Mouse (Mus musculus) urinary bladder, postnatal 4 days (tissue): ENCODE data around the gene Trappc6a.

Experiments used
- DNase-seq, 2 experiments: peaks; one replicate each; pipeline ENCODE4 v3.0.0; 2021 to 2022; ENCODE audit warnings: low spot score in 2 of 2

Trappc6a gene

GRCm38 (mm10) chr7:19508150-19508923 lies at the start of gene Trappc6a, which contains the start of gene Bloc1s3:
Trappc6a (plus strand) TSS chr7:19508395.
Bloc1s3 (minus strand) TSS chr7:19508367.
- DNase-seq, result peak; percentile 90 to 92

- peak; percentile 76 to 81 for DNase-seq
Observed at GRCm38 (mm10) chr7:19458591-19459111, 49.5 kb upstream of the Trappc6a start, which contains the start of gene Mark4. Mark4 (minus strand) TSS chr7:19458821.

- DNase-seq, result no peak
Observed at GRCm38 (mm10) chr7:19459144-19459870, 48.9 kb upstream of the Trappc6a start.

GRCm38 (mm10) chr7:19460500-19460899 lies 47.7 kb upstream of the Trappc6a start:
- no peak for DNase-seq

- peak in 1 of 2 experiments; percentile 70 for DNase-seq
Observed at GRCm38 (mm10) chr7:19461488-19461887, 46.7 kb upstream of the Trappc6a start.

GRCm38 (mm10) chr7:19462443-19462842 lies 45.8 kb upstream of the Trappc6a start:
- no peak for DNase-seq

GRCm38 (mm10) chr7:19462884-19463381 lies 45.3 kb upstream of the Trappc6a start, which contains the start of gene Exoc3l2:
Exoc3l2 (plus strand) TSS chr7:19463331.
- no peak for DNase-seq

- no peak for DNase-seq
Observed at GRCm38 (mm10) chr7:19464367-19465307, 43.6 kb upstream of the Trappc6a start.

- no peak for DNase-seq
Observed at GRCm38 (mm10) chr7:19466602-19467145, 41.5 kb upstream of the Trappc6a start.

- DNase-seq, result no peak
Observed at GRCm38 (mm10) chr7:19467638-19468037, 40.6 kb upstream of the Trappc6a start.

- DNase-seq, result no peak
Observed at GRCm38 (mm10) chr7:19468279-19468678, 39.9 kb upstream of the Trappc6a start.

- DNase-seq, result no peak
Observed at GRCm38 (mm10) chr7:19469404-19469803, 38.8 kb upstream of the Trappc6a start.

GRCm38 (mm10) chr7:19470308-19470707 lies 37.9 kb upstream of the Trappc6a start:
- DNase-seq, result no peak

- DNase-seq, result no peak
Observed at GRCm38 (mm10) chr7:19472403-19472802, 35.8 kb upstream of the Trappc6a start.

- DNase-seq, result peak; percentile 73 to 82
Observed at GRCm38 (mm10) chr7:19473875-19474443, 34.2 kb upstream of the Trappc6a start.

- no peak for DNase-seq
Observed at GRCm38 (mm10) chr7:19477084-19477483, 31.1 kb upstream of the Trappc6a start.

- no peak for DNase-seq
Observed at GRCm38 (mm10) chr7:19477624-19478384, 30.4 kb upstream of the Trappc6a start.

GRCm38 (mm10) chr7:19483281-19483680 lies 24.9 kb upstream of the Trappc6a start:
- no peak for DNase-seq

- no peak for DNase-seq
Observed at GRCm38 (mm10) chr7:19485488-19485887, 22.7 kb upstream of the Trappc6a start.

- DNase-seq, result no peak
Observed at GRCm38 (mm10) chr7:19486549-19486948, 21.6 kb upstream of the Trappc6a start.
